Mouse (Mus musculus): ENCODE data around the gene Gm5767.
"Not testable (repeated sequence)": the region's sequence is repeated elsewhere in the genome, so short reads cannot be mapped to it uniquely, and the experiment has no call there.

Gm5767 gene

GRCm38 (mm10) chr16:8714851-8715250 lies 34.3 kb downstream of the Gm5767 start:
- no peak for DNase-seq (ENCODE audit: low spot score)

- no peak for DNase-seq (ENCODE audit: low spot score)
These were observed 35.0 kb downstream of the Gm5767 start for GRCm38 (mm10) chr16:8715513-8716080.

GRCm38 (mm10) chr16:8716300-8716699 lies 35.7 kb downstream of the Gm5767 start:
- no peak for DNase-seq (ENCODE audit: low spot score)

GRCm38 (mm10) chr16:8717744-8718143 lies 37.2 kb downstream of the Gm5767 start:
- DNase-seq (ENCODE audit: low spot score): peak; percentile 51

GRCm38 (mm10) chr16:8720447-8720846 lies 39.9 kb downstream of the Gm5767 start:
- no peak for DNase-seq (ENCODE audit: low spot score)

GRCm38 (mm10) chr16:8724031-8724430 lies 43.5 kb downstream of the Gm5767 start:
- DNase-seq (ENCODE audit: low spot score): no peak

- DNase-seq (ENCODE audit: low spot score): no peak
These were observed 45.2 kb downstream of the Gm5767 start for GRCm38 (mm10) chr16:8725807-8726206.

- DNase-seq (ENCODE audit: low spot score): no peak
These were observed 47.7 kb downstream of the Gm5767 start for GRCm38 (mm10) chr16:8728111-8728748.

- DNase-seq (ENCODE audit: low spot score): no peak
These were observed 51.1 kb downstream of the Gm5767 start for GRCm38 (mm10) chr16:8731630-8732029.

GRCm38 (mm10) chr16:8732450-8732849 lies 51.9 kb downstream of the Gm5767 start:
- DNase-seq (ENCODE audit: low spot score): not testable (repeated sequence)
